Mouse (Mus musculus) brown adipose tissue, adult 24 weeks (tissue): Measurements from ENCODE around the gene Hs3st1. TPM values are rescaled to one million over a fixed set of nuclear protein-coding genes. Genes with fewer than 3 reads are reported as not detected.

ENCODE experiments used
- H3K27ac ChIP-seq: fragments of 200-500 bp; replicated peaks from 2 replicates; pipeline ENCODE4 v1.5.1; 2012; ENCODE audit warnings: low read depth, mild to moderate bottlenecking, low read length
- H3K4me1 ChIP-seq: fragments of 200-500 bp; 2 replicates; pipeline ENCODE4 v1.6.1; 2012; ENCODE audit warnings: low read length, mixed read lengths; ENCODE audit not compliant: control insufficient read depth, insufficient read depth, insufficient read length
- H3K4me3 ChIP-seq: fragments of 200-500 bp; 2 replicates; pipeline ENCODE4 v1.5.1; 2012; ENCODE audit warnings: low read depth, mild to moderate bottlenecking, low read length, moderate library complexity; ENCODE audit not compliant: insufficient read depth
- polyA plus RNA-seq: library from polyadenylated mRNA; stranded (reverse); fragments of >200 nt; gene quantifications from 2 replicates; pipeline ENCODE4 v1.2.4, GENCODE M21; 2012; ENCODE audit not compliant: missing spikeins, insufficient read depth, insufficient read length

Gene Hs3st1
- polyA plus RNA-seq, 1 experiment, result 0.71 TPM

GRCm38 (mm10) chr5:39715193-39715592 lies 40.1 kb downstream of the Hs3st1 start:
- no peak overlapping the region for H3K4me3 ChIP-seq
- H3K27ac ChIP-seq, result no peak overlapping the region
- no peaks in the 10 kb centered on the region for H3K4me1 ChIP-seq

- H3K27ac ChIP-seq, result no peak overlapping the region
- no peak overlapping the region for H3K4me3 ChIP-seq
- H3K4me1 ChIP-seq, result no peaks in the 10 kb centered on the region
Observed at GRCm38 (mm10) chr5:39705539-39705938, 49.7 kb downstream of the Hs3st1 start.

GRCm38 (mm10) chr5:39660826-39661225 lies 94.4 kb downstream of the Hs3st1 start:
- Histone ChIP-seq H3K4me3 (no peak overlapping the region), H3K4me1 (no peaks in the 10 kb centered on the region), H3K27ac (no peak overlapping the region)

GRCm38 (mm10) chr5:39659417-39659816 lies 95.9 kb downstream of the Hs3st1 start:
- Histone ChIP-seq H3K27ac (no peak overlapping the region), H3K4me3 (no peak overlapping the region), H3K4me1 (no peaks in the 10 kb centered on the region)

- H3K27ac ChIP-seq, result no peak overlapping the region
- H3K4me3 ChIP-seq, result peak overlapping the region; percentile 54
- H3K4me1 ChIP-seq, result no peaks in the 10 kb centered on the region
Observed at GRCm38 (mm10) chr5:39644827-39645380, 110.4 kb downstream of the Hs3st1 start.

- H3K27ac ChIP-seq, result no peak overlapping the region
- H3K4me1 ChIP-seq, result no peaks in the 10 kb centered on the region
- peak overlapping the region; percentile 65 for H3K4me3 ChIP-seq
Observed at GRCm38 (mm10) chr5:39643924-39644826, 111.1 kb downstream of the Hs3st1 start.

GRCm38 (mm10) chr5:39643260-39643923 lies 111.9 kb downstream of the Hs3st1 start:
- H3K4me1 ChIP-seq, result no peaks in the 10 kb centered on the region
- H3K27ac ChIP-seq, result no peak overlapping the region
- H3K4me3 ChIP-seq, result peak overlapping the region; percentile 65

GRCm38 (mm10) chr5:39642222-39642770 lies 113.0 kb downstream of the Hs3st1 start:
- Histone ChIP-seq H3K4me3 (no peak overlapping the region), H3K27ac (no peak overlapping the region), H3K4me1 (no peaks in the 10 kb centered on the region)

GRCm38 (mm10) chr5:39639438-39640177 lies 115.7 kb downstream of the Hs3st1 start:
- Histone ChIP-seq H3K27ac (no peak overlapping the region), H3K4me3 (no peak overlapping the region)

GRCm38 (mm10) chr5:39638926-39639325 lies 116.3 kb downstream of the Hs3st1 start:
- no peak overlapping the region for H3K4me3 ChIP-seq
- no peak overlapping the region for H3K27ac ChIP-seq

More at GRCm38 (mm10) chr5:39639438-39640177, 115.7 kb downstream of the Hs3st1 start:
- no peaks in the 10 kb centered on the region for H3K4me1 ChIP-seq

GRCm38 (mm10) chr5:39637874-39638273 lies 117.4 kb downstream of the Hs3st1 start:
- no peak overlapping the region for H3K4me3 ChIP-seq
- no peaks in the 10 kb centered on the region for H3K4me1 ChIP-seq
- H3K27ac ChIP-seq, result no peak overlapping the region

More at GRCm38 (mm10) chr5:39638926-39639325, 116.3 kb downstream of the Hs3st1 start:
- H3K4me1 ChIP-seq, result no peaks in the 10 kb centered on the region

- Histone ChIP-seq H3K4me3 (no peak overlapping the region), H3K27ac (no peak overlapping the region), H3K4me1 (no peaks in the 10 kb centered on the region)
Observed at GRCm38 (mm10) chr5:39636090-39636489, 119.2 kb downstream of the Hs3st1 start.

- Histone ChIP-seq H3K27ac (no peak overlapping the region), H3K4me1 (no peaks in the 10 kb centered on the region; the same call in 1 of the 2 replicates)
Observed at GRCm38 (mm10) chr5:39634300-39635047, 120.8 kb downstream of the Hs3st1 start.

GRCm38 (mm10) chr5:39633206-39633605 lies 122.1 kb downstream of the Hs3st1 start:
- H3K4me1 ChIP-seq, result no peaks in the 10 kb centered on the region; the same call in 1 of the 2 replicates
- no peak overlapping the region for H3K4me3 ChIP-seq
- no peak overlapping the region for H3K27ac ChIP-seq

More at GRCm38 (mm10) chr5:39634300-39635047, 120.8 kb downstream of the Hs3st1 start:
- H3K4me3 ChIP-seq, result no peak overlapping the region
